Mouse (Mus musculus) kidney, adult 8-10 months (tissue): ENCODE measurements around the gene Lenep.

Experiments
- DNase-seq, 2 experiments: peaks; one replicate each; pipeline ENCODE4 v3.0.0; 2022

Lenep gene

DNA sequence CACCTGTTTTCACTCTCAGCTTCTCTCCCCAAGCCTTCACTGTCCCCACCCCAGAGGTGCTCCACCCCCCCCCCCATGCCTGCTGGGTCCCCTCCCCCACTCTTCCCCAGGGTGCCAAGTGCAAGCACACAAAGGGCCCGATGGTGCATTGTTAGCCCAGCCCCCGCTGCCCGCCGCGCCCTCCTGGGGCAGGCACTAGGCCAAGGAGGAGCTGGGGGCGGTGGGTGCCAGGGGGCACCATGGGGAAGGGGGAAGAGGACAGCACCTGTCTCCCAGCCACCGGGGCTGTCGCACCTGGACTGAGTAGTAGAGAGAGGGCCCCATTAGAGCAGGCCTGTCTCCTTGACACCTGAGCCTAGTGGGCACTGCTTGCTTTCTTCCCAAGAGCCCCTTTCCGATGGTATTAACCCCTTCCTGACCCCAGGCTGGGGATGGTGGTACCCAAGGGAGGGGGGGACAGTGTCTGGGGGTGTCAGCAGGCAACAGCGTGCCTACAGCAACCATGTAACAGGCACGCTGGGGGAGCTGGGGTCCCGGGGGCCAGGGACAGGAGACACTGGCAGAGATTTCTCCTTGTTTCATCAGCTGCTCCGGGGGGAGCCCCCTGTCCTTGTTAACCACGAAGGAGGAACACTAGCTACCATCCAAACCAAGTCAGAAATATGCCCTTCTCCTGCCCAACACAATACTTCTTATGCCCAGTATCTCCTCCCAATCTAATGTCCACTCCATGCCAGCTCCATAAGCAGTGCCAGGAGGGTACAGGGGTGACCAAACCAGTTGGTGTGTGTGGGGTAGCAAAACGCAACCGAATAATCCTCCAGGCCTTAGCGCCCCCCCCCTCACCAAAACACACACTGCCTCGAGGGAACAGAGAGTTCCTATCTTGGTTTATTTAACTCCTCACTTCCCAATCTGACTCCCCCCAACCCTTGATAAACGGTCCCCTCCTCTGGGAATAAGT, 11.6 kb downstream of the Lenep start:
- DNase-seq: no peak

- peak in 1 of 2 experiments; percentile 37 for DNase-seq
These were observed 12.5 kb downstream of the Lenep start for GRCm38 (mm10) chr3:89390111-89390515.

GRCm38 (mm10) chr3:89388901-89389740, 13.5 kb downstream of the Lenep start:
- DNase-seq: no peak

DNA sequence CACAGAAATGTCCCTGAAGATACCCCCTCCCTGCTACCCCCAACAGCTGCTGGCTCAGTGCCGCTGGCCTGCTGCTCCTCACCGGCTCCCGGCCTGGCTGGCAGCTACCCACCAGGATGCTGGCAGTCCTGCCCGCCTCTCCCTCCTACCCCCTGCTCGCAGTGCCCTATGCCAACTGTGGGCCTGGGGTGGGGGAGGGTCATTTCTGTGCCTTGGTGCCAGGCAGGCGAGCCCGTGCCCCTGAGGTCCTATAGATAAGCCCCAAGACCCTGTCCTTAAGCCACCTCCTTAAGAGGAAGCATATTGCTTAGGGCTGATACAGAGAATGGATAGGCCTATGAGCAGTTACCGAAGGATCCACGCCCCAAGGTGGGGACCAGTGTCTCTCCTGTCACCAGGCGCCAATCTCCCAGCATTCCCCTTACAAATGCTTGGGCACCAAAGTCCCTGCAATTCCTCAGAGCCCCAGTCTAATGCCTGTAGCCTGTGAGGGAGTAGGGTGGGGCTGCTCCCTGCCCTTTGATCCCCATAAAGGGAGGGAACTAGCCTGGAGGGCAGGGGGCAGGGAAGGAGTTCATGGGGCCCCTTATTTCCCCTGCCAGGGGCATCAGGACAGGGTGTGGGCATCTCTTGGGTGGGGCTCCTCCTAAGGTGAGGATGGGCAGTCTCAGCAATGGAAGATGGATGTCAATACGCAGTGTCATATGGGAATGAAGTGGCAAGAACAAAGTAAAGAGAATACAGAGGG, 14.3 kb downstream of the Lenep start:
- peak in 1 of 2 experiments; percentile 62 for DNase-seq

- no peak for DNase-seq
These were observed 15.0 kb downstream of the Lenep start for GRCm38 (mm10) chr3:89387632-89388031.

- DNase-seq: no peak
These were observed 15.9 kb downstream of the Lenep start for GRCm38 (mm10) chr3:89386438-89387420.

DNA sequence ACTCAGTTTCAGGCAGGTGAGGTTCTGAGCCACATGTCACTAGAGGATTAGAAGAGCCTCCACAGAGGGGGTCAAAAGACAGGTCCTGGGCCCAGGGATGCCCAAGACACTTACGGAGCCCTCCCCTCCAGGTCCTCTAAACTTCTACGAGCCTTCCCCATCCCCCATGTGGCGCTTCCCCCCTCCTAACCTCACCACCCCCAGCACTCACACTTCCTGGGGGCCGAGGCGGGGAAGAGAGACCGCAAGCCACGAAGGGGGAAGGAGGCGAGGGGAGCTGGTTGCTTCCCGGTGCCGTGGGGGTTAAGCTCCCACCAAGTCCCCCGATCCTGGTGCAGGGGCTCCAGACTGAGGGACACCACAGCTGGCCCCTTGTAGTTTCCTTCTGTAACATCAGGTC, 17.1 kb downstream of the Lenep start:
- DNase-seq: no peak

GRCm38 (mm10) chr3:89384331-89385076, 18.1 kb downstream of the Lenep start:
- DNase-seq: no peak

DNA sequence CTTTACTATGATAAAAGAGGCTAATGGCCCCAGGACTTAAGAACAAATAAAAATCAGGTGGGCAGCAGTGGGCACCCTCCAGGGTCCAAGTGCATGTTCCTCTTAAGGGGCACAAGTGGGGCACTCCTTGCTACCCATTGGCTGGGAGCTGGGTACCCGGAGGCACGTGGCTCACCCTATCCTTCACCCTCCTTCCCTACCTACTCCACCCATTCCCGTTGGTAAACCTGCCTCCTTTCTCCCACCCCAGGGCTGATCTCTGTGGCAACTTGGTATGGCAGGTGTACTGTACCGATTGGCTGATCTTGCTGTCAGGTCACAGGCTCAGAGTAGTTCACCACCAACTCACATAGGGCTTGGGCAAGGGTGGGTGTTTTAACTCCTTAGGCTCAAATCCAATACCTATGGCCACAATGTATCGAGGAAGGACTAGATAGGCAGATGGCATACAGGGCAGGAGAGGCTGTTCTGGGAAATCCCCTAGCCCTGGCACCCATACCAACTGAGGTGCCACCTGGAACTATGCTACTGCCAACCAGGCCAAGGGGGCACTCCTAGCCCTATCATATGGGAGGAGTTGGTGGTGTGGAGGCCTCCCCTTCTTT, 18.8 kb downstream of the Lenep start:
- no peak for DNase-seq

DNA sequence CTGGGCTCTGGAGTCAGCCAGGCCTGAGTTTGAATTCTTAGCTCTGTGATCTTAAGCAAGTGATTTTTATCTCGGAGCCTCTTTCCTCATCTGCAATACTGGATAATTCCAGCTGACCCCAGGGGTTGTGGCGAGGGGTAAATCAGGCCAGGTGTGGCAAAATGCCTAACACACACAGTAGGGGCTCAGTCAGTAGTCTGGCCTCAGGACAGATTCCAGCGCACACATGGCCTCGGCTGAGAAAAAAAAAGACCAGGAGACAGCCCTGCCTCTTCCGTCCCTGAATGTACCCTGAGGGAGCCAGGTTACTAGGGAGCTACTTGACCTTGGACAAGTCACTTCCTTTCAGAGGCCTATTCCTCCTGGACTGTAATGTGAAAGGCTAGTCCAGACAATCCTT, 19.6 kb downstream of the Lenep start:
- DNase-seq: no peak

DNA sequence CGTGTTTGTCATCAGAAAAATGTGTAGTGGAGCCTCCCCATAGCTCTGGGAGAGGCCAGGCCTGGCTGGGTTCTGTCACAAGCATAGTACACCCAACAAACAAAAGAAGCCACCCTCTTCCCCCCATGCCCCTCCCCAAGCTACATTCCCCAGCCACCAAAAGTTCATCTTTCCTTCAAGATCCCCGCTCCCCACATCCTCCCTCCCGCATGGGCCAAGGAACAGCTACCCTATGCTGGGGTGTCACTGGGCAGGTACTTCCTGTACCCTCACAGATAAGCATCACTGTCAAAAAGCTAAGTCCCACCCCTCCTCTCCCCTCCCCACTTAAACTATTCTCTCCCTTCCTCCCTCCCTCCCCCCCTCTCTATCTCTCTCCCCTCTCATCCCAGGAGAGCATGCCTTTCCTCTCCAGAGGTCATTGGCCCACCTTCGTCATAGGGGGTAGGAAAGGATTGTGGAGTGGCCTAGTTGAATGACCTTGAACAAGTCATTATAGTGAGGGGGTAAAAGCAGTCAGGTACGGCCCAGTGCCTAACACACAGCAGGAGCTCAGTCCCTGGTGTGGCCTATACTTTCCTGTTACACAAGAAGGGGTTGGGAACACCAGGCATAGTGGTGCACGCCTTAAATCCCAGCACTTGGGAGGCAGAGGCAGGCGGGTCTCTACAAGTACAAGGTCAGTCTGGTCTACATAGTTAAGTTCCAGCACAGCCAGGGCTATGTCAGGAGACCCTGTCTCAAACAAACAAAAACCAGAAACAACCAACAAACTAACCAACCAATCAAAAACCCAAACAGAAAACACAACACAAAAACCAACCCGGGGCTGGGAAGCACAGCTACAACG, 20.3 kb downstream of the Lenep start:
- no peak for DNase-seq

DNA sequence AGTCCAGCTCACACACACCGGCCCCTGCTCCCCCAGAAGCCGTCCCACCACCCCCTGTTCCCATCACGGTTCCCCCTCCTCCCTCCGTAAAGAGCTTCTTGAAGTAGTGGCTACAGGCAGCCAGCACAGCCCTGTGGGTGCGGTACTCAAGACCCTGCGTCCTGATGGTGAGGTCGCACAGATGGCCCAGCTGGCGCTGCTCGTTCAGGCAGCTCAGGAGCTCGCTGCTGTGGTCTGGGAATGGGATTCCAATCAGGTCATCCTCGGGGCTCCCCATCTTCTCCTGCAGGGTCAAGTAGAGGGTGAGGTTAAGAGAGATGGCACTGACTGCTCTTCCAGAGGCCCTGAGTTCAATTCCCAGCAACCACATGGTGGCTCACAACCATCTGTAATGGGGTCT, 21.4 kb downstream of the Lenep start:
- DNase-seq: no peak

GRCm38 (mm10) chr3:89380711-89381110, 21.9 kb downstream of the Lenep start:
- no peak for DNase-seq

GRCm38 (mm10) chr3:89380291-89380690, 22.3 kb downstream of the Lenep start:
- DNase-seq: no peak

DNA sequence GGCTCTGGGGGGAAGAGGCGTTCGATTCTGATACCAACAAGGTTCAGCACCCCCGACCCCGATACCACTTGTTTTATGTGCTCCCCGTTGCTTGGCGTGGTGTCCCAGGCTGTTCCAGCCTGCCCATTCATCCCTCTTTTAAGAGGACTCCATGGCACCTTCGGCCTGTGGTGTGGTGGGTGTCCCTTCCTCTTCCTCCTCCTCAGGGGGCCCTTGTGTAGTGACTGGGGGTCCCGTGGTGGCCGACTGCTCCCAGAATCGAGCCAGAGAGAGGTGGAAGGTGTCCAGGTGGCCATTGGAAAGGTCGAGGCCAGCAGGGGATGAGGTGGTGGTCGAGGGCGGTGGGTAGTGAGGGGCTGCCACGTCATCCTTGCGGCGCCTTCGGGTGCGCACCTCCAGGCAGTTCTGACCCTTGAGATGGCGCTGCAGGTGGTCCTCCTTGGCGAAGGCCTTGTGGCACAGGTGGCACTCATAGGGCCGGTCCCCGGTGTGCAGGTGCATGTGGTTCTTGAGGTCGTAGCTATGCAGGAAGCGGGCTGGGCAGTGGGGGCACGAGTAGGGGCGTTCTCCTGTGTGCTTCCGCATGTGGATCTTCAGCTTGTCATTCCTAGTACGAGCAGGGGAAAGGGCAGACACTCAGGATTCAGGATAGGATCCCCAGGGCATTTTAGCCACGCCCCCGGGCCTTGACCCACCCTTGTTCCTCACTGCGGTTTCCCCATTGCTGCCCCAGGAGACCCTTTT, 23.0 kb downstream of the Lenep start:
- DNase-seq: no peak

DNA sequence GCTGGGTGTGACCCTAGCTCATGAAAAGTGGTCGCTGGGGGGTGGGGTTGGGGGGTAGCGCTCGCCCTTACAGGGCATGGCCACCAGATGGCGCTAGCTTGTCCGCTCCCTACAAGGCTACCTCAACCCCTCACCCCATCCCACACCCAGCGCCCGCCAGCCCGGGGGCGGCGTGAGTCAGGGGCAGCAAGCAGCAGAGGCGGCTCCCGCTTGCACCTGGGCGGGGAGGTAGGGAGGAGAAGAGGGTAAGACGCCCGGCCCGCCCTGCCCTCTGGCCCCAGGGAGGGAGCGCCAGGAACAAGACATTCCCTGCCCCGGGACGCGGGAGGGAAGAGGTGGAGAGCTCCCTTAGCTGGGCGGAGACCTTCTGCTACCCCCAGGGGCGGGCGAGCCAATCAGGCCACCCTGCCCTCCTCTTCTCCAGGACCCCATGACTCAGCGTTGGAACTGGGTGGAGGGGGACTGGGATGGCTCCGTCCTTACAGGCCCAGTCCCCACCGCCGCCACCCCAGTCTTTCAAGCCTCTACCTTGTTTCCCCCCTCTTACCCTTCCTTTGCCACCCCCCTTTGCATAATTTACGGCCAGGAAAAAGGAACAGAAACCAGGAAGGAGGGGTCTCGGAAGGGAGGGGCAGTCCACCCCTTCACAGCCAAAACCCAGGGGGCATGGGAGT, 24.1 kb downstream of the Lenep start:
- DNase-seq: peak in 1 of 2 experiments; percentile 69

DNA sequence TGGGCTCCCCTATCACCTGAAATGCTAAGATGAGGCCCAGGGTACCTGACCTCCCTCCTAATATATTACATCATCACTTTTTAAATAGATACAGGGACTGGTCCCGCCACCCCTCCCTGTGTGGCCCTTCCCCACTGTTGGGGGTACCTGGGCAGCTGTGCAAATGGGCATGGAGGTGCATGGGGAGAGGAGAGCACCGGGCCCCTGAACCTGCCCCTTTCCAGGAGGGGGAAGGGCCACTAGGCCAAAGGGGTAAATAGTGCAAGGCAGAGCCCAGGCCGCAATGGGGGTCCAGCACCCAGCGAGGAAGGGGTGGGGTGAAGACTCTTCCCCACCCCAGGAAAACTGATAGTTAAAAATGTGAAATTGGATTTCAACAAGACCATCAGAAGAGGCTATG, 24.8 kb downstream of the Lenep start:
- no peak for DNase-seq

- DNase-seq: no peak
These were observed 28.9 kb downstream of the Lenep start for GRCm38 (mm10) chr3:89373581-89374231.
